In genomic region chr16:50069033-50069432, GRCm38 (mm10) we compare ENCODE assay signal across 8 mouse cellular contexts.
DNase-seq lines count a peak whose midpoint lies in the region; ATAC-seq and TF ChIP-seq lines count a peak whose summit lies in the region.

No protein-coding gene starts in this region.

- no peak overlapping the region for H3K27ac ChIP-seq in embryonic facial prominence, embryonic 10.5 days (replicated peaks)
- H3K27ac ChIP-seq in liver, embryonic 12.5 days = peak overlapping the region; percentile 45; the same call in 1 of the 2 replicates
- no peak overlapping the region for H3K27ac ChIP-seq in thymus, adult 2 months (ENCODE audit: control insufficient read depth, insufficient read depth, low read length)
- no peak overlapping the region for H3K27ac ChIP-seq in forebrain, postnatal 0 days (ENCODE audit: low read depth, low read length)

- TF ChIP-seq POLR2A in thymus, adult 2 months (IDR thresholded peaks at IDR 0.05; ENCODE audit: control insufficient read depth, extremely low read depth, insufficient read depth, low read length, poor library complexity) = no peak

- peaks cover 6% of the 10 kb centered on the region; the same call in 1 of the 2 replicates for H3K4me1 ChIP-seq in embryonic facial prominence, embryonic 10.5 days
- peaks cover 16% of the 10 kb centered on the region for H3K4me1 ChIP-seq in liver, embryonic 12.5 days
- H3K4me1 ChIP-seq in thymus, adult 2 months (replicated peaks; ENCODE audit: control insufficient read depth, insufficient read depth, low read length) = peaks cover 4% of the 10 kb centered on the region
- no peaks in the 10 kb centered on the region for H3K4me1 ChIP-seq in forebrain, postnatal 0 days (ENCODE audit: insufficient read depth)

- no peak for TF ChIP-seq CTCF in thymus, adult 2 months (IDR thresholded peaks at IDR 0.05; ENCODE audit: borderline replicate concordance, control insufficient read depth, extremely low read depth, insufficient read depth, low read length, poor library complexity)
- no peak for TF ChIP-seq CTCF in forebrain, postnatal 0 days (IDR thresholded peaks at IDR 0.05; ENCODE audit: low read depth)

- H3K9ac ChIP-seq in liver, embryonic 12.5 days = no peak overlapping the region
- H3K9ac ChIP-seq in forebrain, postnatal 0 days = no peak overlapping the region

- peak; percentile 20 for DNase-seq in ovary, postnatal 36 days (ENCODE audit: low spot score)
- no peak for DNase-seq in ovary, postnatal 10 days (ENCODE audit: low spot score)
- peak; percentile 53 for DNase-seq in embryonic facial prominence, embryonic 10.5 days (ENCODE audit: low spot score)
- peak; percentile 53 for DNase-seq in thymus, adult 2 months
- DNase-seq in forebrain, postnatal 0 days = no peak
- no peak for DNase-seq in right cerebral cortex, postnatal 36 days (ENCODE audit: low spot score in 2 of 2)

- H3K27me3 ChIP-seq in embryonic facial prominence, embryonic 10.5 days (replicated peaks; ENCODE audit: low read depth, poor library complexity, severe bottlenecking) = no peaks in the 10 kb centered on the region
- no peaks in the 10 kb centered on the region for H3K27me3 ChIP-seq in liver, embryonic 12.5 days (replicated peaks)
- H3K27me3 ChIP-seq in thymus, adult 2 months (ENCODE audit: control insufficient read depth, insufficient read depth, low read length) = no peaks in the 10 kb centered on the region
- H3K27me3 ChIP-seq in forebrain, postnatal 0 days (ENCODE audit: insufficient read depth, low read length) = no peaks in the 10 kb centered on the region

- ATAC-seq in liver, embryonic 12.5 days = peak; percentile 78
- no peak for ATAC-seq in forebrain, postnatal 0 days
- no peak for ATAC-seq in frontal cortex, adult (ENCODE audit: low TSS enrichment)

- 80% methylated on average over 4 of the region's 4 CpGs for WGBS in embryonic facial prominence, embryonic 10.5 days
- 19% methylated on average over 4 of the region's 4 CpGs for WGBS in liver, embryonic 12.5 days (ENCODE audit: insufficient replicate concordance)
- WGBS in thymus, adult 2 months = 19% methylated on average over 4 of the region's 4 CpGs
- WGBS in forebrain, postnatal 0 days = 82% methylated on average over 4 of the region's 4 CpGs

- H3K4me3 ChIP-seq in embryonic facial prominence, embryonic 10.5 days = no peak overlapping the region
- H3K4me3 ChIP-seq in liver, embryonic 12.5 days = no peak overlapping the region
- no peak overlapping the region for H3K4me3 ChIP-seq in thymus, adult 2 months (ENCODE audit: control insufficient read depth, insufficient read depth, low read length)
- no peak overlapping the region for H3K4me3 ChIP-seq in forebrain, postnatal 0 days (ENCODE audit: low read depth, low read length)

- H3K36me3 ChIP-seq in embryonic facial prominence, embryonic 10.5 days (replicated peaks) = no peaks in the 10 kb centered on the region
- no peaks in the 10 kb centered on the region for H3K36me3 ChIP-seq in liver, embryonic 12.5 days
- no peaks in the 10 kb centered on the region for H3K36me3 ChIP-seq in thymus, adult 2 months (ENCODE audit: control insufficient read depth, insufficient read depth, low read length)
- no peaks in the 10 kb centered on the region for H3K36me3 ChIP-seq in forebrain, postnatal 0 days (ENCODE audit: insufficient read depth)

- no peaks in the 10 kb centered on the region for H3K9me3 ChIP-seq in embryonic facial prominence, embryonic 10.5 days
- no peaks in the 10 kb centered on the region for H3K9me3 ChIP-seq in liver, embryonic 12.5 days (replicated peaks)
- no peaks in the 10 kb centered on the region for H3K9me3 ChIP-seq in forebrain, postnatal 0 days (ENCODE audit: low read length)

- H3K4me2 ChIP-seq in liver, embryonic 12.5 days = no peak overlapping the region
- H3K4me2 ChIP-seq in forebrain, postnatal 0 days (ENCODE audit: low read depth) = no peak overlapping the region

Comparison
In these comparisons a context has a peak if more than half of its experiments do, and no peak if none do; other contexts are left out.
1. DNase-seq: peak in ovary, postnatal 36 days (single experiment), embryonic facial prominence, embryonic 10.5 days (single experiment) and thymus, adult 2 months (single experiment); none in ovary, postnatal 10 days (single experiment), forebrain, postnatal 0 days (single experiment) and right cerebral cortex, postnatal 36 days (0 of 2).